Mouse (Mus musculus): ENCODE measurements around the gene Rasgrp3.

Gene Rasgrp3

GRCm38 (mm10) chr17:75538431-75538830 is 102.7 kb downstream of the Rasgrp3 start:
- DNase-seq (ENCODE audit: low spot score in 2 of 2): no peak

GRCm38 (mm10) chr17:75539130-75539529 is 103.4 kb downstream of the Rasgrp3 start:
- no peak for DNase-seq (ENCODE audit: low spot score in 2 of 2)

DNA sequence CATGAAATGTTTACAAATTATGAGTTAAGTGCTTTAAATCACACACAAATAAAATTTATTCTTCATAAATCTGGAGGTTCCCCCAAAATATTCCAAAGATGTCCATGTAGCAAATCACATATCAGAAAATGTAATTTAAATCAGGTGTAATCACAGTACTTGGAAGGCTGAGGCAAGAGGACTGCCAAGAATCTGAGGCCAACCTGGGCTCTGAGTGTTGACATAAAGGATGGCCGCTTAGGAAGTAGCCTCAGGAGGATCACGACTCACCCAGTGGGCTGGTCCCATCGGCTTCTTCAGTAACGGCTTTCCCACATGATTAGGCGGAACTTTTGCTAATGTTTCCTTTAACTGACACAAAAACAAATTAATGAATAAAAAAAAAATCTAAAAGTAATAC is 104.1 kb downstream of the Rasgrp3 start:
- no peak for DNase-seq (ENCODE audit: low spot score in 2 of 2)

DNA sequence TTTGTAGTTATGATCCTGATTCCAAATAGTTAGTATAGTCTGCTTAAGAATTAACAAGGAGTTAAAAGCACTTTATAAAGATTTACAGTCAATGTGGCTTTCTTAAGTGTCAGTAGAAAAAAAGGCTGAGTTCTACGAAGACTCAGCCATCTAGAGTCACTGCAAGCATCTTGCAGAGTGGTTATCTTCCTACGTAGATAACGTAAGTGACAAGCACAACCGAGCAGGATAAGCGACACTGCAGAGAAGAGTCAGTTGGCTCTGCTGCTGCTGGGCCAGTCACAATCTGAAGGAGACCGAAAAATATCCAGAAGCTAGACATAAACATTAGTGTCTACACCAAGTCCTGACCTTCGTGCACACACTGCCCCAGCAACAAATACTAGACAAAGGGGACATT is 107.7 kb downstream of the Rasgrp3 start:
- DNase-seq (ENCODE audit: low spot score in 2 of 2): no peak

GRCm38 (mm10) chr17:75544262-75544661 is 108.6 kb downstream of the Rasgrp3 start:
- DNase-seq (ENCODE audit: low spot score in 2 of 2): no peak

GRCm38 (mm10) chr17:75550771-75551413 is 115.2 kb downstream of the Rasgrp3 start:
- DNase-seq (ENCODE audit: low spot score in 2 of 2): peak; percentile 12 to 40

DNA sequence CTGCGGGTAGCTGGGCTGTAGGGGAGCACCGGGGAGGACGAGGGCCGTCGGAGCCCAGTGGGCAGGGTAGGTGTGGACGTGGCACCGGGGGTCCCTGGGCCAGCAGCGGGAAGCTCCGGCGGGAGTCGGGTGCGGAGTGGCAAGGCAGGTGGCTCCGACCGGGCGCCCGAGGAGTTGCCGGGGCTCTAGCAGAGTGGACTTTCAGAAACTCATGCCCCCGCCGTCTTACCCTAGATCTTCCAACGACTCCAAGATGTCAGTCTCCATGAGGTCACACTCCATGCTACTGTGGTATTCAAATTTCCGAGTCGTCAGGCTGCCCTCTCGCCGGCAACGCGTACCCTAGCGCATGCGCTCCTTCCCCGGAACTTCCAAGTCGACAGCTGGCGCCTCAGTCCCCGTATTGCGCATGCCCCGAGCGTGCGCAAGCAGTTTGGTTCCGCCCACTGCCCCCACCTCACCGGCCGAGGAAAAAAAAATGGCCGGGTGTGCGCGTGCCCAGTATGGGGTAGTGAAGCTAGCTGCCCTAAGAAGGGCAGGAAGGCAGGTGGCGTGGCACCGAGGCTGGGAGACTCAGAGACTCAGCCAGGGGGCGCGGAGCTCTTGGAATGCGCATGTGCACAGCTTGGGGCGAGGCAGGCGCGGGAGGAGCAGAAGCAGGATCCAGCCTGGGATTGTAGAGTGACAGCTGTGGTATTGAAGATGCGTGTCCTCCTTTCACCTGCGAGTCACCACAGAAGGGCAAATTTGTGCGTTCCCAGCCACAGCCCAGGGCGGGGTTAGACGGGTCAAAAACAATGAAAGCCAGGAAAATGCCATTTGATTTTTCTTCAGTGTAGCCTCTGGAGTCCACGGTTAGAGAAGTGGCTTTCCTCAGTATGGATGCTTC is 116.1 kb downstream of the Rasgrp3 start, which contains the start of gene Fam98a:
Fam98a (minus strand) TSS at position 435 of the 889 bp plus-strand sequence.
- peak; percentile 95 to 98 for DNase-seq (ENCODE audit: low spot score in 2 of 2)

DNA sequence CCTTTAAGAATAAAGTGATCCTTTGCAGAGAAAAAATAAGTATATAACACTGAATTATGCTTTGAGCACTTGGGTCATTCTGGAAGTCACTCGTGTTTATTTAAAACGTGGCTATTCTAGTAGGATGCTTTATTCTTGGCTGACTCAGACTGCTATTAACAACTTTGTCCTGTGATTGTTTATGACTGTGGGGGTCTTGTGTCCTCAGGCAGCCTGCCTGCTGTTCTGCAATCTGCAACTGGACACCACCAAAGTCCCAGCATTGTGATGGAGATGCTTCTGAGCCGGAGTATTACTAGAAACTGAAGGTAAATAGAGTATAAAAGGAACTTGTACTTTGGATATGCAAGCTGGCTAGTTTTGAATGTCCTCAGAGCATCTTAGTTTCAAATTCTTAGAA is 121.3 kb downstream of the Rasgrp3 start:
- no peak for DNase-seq (ENCODE audit: low spot score in 2 of 2)

DNA sequence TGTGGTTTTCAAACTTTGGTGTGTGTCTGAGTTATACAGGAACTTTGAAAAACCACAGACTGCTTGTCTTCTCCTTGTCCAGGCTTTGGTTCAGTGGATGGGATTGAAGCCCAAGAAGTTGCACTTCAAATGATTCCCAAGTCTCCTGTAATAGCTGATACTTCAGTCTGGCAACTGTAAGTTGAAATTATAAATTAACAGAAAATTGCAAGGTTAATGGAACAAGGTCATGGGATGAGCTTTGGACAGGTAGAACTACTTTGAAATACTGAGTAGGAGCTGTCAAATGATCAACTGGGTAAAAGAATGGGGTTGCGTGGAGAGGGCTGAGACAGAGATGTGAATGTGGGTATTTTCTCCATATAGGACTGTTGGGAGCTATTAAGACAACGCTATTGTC is 122.3 kb downstream of the Rasgrp3 start:
- DNase-seq (ENCODE audit: low spot score in 2 of 2): no peak

- no peak for DNase-seq (ENCODE audit: low spot score in 2 of 2)
These were observed 139.9 kb downstream of the Rasgrp3 start for GRCm38 (mm10) chr17:75575608-75576007.

Measured in thymus, postnatal 10 days (tissue).